Mouse (Mus musculus): ENCODE results near the gene 2810004N23Rik.

DNA sequence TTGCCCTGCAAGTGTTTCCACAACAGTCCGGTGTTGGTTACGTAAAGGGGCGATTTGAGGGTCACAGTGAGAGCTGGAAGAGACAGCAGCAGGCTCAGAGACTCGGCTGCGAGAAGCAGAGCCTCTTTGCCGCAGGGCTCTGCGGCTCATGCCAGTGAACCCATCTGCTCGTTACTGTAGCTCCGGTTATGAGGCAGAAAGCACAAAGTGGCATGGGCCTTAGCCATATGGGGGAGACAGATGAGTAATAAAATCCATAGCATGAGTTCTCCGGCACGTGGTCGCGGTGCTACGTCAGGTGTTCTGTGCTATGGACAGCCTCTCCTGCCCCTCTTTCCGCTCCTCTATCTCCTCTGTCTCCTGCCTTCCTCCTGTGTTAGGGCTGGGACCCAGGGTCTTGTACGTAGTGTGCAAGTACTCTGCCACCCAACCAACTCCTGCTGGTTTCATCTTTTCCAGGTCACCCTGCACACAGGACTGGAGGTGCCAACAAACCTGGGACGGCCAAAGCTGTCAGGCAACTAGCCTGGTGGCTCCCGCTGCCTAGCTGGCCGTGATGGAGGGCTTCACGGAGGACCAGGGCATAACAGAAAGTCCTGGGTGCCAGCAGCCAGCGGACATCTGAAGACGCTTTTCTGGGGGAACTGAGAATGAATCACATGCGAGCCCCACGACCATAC lies 34.2 kb downstream of the 2810004N23Rik start:
- TF ChIP-seq CTCF (conservative IDR thresholded peaks at IDR 0.05; ENCODE audit: insufficient read depth, insufficient read length, low read depth, low read length) (no peak), POLR2A (IDR thresholded peaks at IDR 0.05; ENCODE audit: low read depth, low read length) (no peak)
